Mouse (Mus musculus): Measurements from ENCODE around the gene Gm21900. TPM values are rescaled to one million over a fixed set of nuclear protein-coding genes. Genes with fewer than 3 reads are reported as not detected.

Gene Gm21900
- polyA plus RNA-seq (2015; fragmentation: Illumina TruSeq; extraction: RNeasy Lipid Tissue Mini Kit (QIAGEN cat#74804); ENCODE audit: insufficient read depth, low replicate concordance), result not detected

GRCm38 (mm10) chrY:10616061-10616460 is at the start of gene Gm21900:
Gene Gm21900, plus strand, starts transcription at chrY:10616361.

Other genes starting within 250 kb of the Gm21900 start
- gene Gm28510, start 203.6 kb upstream of the Gm21900 start, polyA plus RNA-seq (2015; fragmentation: Illumina TruSeq; extraction: RNeasy Lipid Tissue Mini Kit (QIAGEN cat#74804); ENCODE audit: insufficient read depth, low replicate concordance), result not detected
- gene Gm20737, start 80.3 kb upstream of the Gm21900 start, polyA plus RNA-seq (2015; fragmentation: Illumina TruSeq; extraction: RNeasy Lipid Tissue Mini Kit (QIAGEN cat#74804); ENCODE audit: insufficient read depth, low replicate concordance), result not detected
- gene Gm21775, start 62.9 kb upstream of the Gm21900 start, polyA plus RNA-seq (2015; fragmentation: Illumina TruSeq; extraction: RNeasy Lipid Tissue Mini Kit (QIAGEN cat#74804); ENCODE audit: insufficient read depth, low replicate concordance), result not detected
- gene Gm20777, start 136.1 kb downstream of the Gm21900 start, polyA plus RNA-seq (2015; fragmentation: Illumina TruSeq; extraction: RNeasy Lipid Tissue Mini Kit (QIAGEN cat#74804); ENCODE audit: insufficient read depth, low replicate concordance), result not detected

Measured in spleen, adult 10 weeks (tissue).